Mouse (Mus musculus): ENCODE measurements at regions not wholly inside any gene's neighbourhood (a gene's known extent, or its start where the extent isn't known, plus 50 kb on each side); places are given as distances from the start of the nearest gene placed in this dataset.

GRCm38 (mm10) chr19:33042760-33043159 lies 285.5 kb downstream of the Pten start:
- TF ChIP-seq CTCF (IDR thresholded peaks at IDR 0.05; ENCODE audit: extremely low read depth, insufficient read depth, low read length) (no peak), POLR2A (IDR thresholded peaks at IDR 0.05; ENCODE audit: extremely low read depth, insufficient read depth, low read length) (no peak)
